Mouse (Mus musculus) heart, embryonic 15.5 days (tissue): ENCODE data around the gene Clpx. TPM values are rescaled to one million over a fixed set of nuclear protein-coding genes. Genes with fewer than 3 reads are reported as not detected.
"Not testable (repeated sequence)": the region's sequence is repeated elsewhere in the genome, so short reads cannot be mapped to it uniquely, and the experiment has no call there.

Experiments used
- ATAC-seq: fragments of 200-750 bp; cut with Nextera tagmentation; replicated peaks from 2 replicates; pipeline ENCODE4 v1.8.0; 2017; ENCODE audit warnings: low read depth, moderate TSS enrichment; ENCODE audit not compliant: insufficient number of reproducible peaks, insufficient read depth, low FRiP score
- H3K27ac ChIP-seq: fragments of 300-500 bp; sonication (generic); 2 replicates; pipeline ENCODE4 v1.5.1; 2015; ENCODE audit warnings: mild to moderate bottlenecking, inconsistent platforms
- H3K27me3 ChIP-seq: fragments of 300-500 bp; sonication (generic); 2 replicates; pipeline ENCODE4 v1.6.1; 2015; ENCODE audit warnings: inconsistent platforms
- H3K36me3 ChIP-seq: fragments of 300-500 bp; sonication (generic); 2 replicates; pipeline ENCODE4 v1.6.1; 2015; ENCODE audit warnings: mild to moderate bottlenecking, inconsistent platforms
- H3K4me1 ChIP-seq: fragments of 300-500 bp; sonication (generic); replicated peaks from 2 replicates; pipeline ENCODE4 v1.6.1; 2015; ENCODE audit warnings: inconsistent platforms
- H3K4me2 ChIP-seq: fragments of 300-500 bp; sonication (generic); 2 replicates; pipeline ENCODE4 v1.6.1; 2015; ENCODE audit warnings: inconsistent platforms, mild to moderate bottlenecking, moderate library complexity
- H3K4me3 ChIP-seq: fragments of 300-500 bp; sonication (generic); 2 replicates; pipeline ENCODE4 v1.5.1; 2015; ENCODE audit warnings: mild to moderate bottlenecking, inconsistent platforms
- H3K9ac ChIP-seq: fragments of 300-500 bp; sonication (generic); 2 replicates; pipeline ENCODE4 v1.6.1; 2015; ENCODE audit warnings: mild to moderate bottlenecking, inconsistent platforms
- H3K9me3 ChIP-seq: fragments of 300-500 bp; sonication (generic); replicated peaks from 2 replicates; pipeline ENCODE4 v1.6.1; 2016; ENCODE audit warnings: inconsistent platforms
- WGBS: fragments of 180-500 bp; shearing (Covaris S2); methylation state at CpG from one replicate; pipeline ENCODE4 v1.1.7; 2015; ENCODE audit warnings: mixed read lengths; 5-methylcytosine and 5-hydroxymethylcytosine counted together
- polyA plus RNA-seq: library from polyadenylated mRNA; unstranded; fragments of >200 nt; fragmentation: Nextera tagmentation; extraction: Ambion mirVana; gene quantifications from 2 replicates; pipeline ENCODE4 v1.2.1, GENCODE M21; 2015

Clpx gene
- polyA plus RNA-seq, 1 experiment from 2014 or later = 46.4 TPM

DNA sequence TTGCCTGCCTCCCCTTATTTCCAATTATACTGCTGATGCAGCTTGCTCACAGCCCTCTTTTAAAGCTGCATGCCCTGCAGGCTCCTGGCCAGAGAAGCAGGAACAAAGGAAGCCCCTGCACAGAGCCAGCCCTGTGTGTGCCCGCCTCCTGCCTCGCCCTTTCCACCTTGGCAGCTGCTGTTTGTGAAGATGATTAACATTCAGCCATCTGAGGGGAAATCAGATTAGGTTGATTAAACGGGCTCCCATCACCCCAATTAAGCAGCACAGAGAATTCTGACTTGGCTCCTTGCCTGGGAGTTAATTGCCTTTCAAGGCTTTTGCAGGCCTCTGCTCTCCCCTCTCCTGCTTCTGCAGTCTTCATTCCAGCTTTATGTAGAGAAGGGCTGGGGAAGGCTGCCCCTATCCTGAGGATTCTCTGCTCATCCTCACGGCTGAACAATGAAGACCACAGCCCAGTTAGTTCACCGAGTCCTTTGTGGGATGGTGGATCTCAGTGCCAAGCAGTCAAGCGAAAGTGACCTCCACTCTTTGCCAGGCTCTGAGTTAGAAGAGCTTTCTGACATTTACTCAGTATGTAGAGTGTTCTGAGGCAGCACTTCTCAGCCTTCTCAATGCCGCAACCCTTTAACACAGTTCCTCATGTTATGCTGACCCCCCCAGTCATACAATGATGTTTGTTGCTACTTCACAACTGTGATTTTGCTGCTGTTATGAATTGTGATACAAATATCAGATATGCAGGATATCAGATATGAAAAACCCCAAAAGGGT lies 26.1 kb upstream of the Clpx start:
- ATAC-seq = no peak; the same call in 1 of the 2 replicates
- Histone ChIP-seq H3K9me3 (no peaks in the 10 kb centered on the region), H3K4me2 (no peak overlapping the region), H3K36me3 (no peaks in the 10 kb centered on the region), H3K4me3 (no peak overlapping the region), H3K27ac (no peak overlapping the region), H3K4me1 (no peaks in the 10 kb centered on the region), H3K9ac (no peak overlapping the region), H3K27me3 (no peaks in the 10 kb centered on the region)
- 54% methylated on average over 7 of the region's 7 CpGs for WGBS

DNA sequence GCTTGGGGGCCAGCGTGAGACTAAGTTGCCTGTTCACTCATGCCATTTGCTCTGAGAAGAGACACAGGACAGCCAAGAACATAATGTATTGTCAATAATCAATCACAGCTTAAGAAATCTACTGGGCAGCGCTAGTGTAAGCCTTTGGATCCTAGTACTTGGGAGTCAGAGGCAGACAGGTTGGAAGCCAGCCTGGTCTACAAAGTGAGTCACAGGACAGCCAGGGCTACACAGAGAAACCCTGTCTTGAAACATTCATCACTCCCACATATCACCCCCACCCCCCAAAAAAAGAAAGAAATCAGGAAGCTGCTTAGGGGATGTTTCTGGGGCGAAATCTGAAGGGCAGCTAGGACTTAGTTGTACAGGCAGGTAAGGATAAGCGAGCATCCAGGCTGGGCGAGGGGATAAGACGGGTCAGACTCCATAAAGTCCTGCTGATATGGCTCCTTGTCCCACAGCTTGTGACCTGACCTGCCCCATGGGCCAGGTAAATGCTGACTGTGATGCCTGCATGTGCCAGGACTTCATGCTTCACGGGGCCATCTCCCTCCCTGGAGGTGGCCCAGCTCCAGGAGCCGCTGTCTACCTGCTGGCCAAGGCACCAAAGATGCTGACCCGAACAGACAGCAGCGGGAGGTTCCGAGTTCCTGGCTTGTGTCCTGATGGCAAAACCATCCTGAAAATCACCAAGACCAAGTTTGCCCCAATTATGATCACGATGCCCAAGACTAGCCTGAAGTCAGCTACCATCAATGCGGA lies 20.8 kb upstream of the Clpx start:
- Histone ChIP-seq H3K27ac (no peak overlapping the region), H3K9ac (no peak overlapping the region)
- no peak for ATAC-seq

DNA sequence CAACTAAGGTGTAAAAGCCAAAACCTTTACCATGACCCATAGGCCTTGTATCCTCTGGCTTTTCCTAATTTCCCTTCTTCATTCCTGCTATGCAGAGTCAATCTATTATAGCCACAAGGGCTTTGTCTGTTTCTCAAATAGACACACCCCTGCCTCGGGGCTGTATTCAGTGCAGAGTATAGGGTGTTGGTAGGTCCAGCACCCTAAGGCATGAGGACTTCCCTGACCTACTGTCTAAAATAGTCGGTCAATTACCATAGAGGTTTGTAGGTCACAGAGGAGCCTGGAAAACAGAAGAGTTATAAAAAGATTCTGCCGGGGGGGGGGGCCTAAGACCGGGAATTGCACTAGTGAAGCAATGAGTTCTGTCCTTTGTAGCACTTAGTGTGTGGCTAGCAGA lies 20.2 kb upstream of the Clpx start:
- Histone ChIP-seq H3K4me3 (no peak overlapping the region), H3K9ac (no peak overlapping the region), H3K27ac (no peak overlapping the region), H3K4me2 (no peak overlapping the region), H3K9me3 (no peaks in the 10 kb centered on the region), H3K4me1 (no peaks in the 10 kb centered on the region), H3K27me3 (no peaks in the 10 kb centered on the region), H3K36me3 (no peaks in the 10 kb centered on the region)
- no peak; the same call in 1 of the 2 replicates for ATAC-seq
- WGBS = 72% methylated on average over 4 of the region's 4 CpGs

More for the DNA sequence above, 20.8 kb upstream of the Clpx start:
- Histone ChIP-seq H3K4me2 (no peak overlapping the region), H3K36me3 (no peaks in the 10 kb centered on the region), H3K27me3 (no peaks in the 10 kb centered on the region), H3K9me3 (no peaks in the 10 kb centered on the region), H3K4me1 (no peaks in the 10 kb centered on the region), H3K4me3 (no peak overlapping the region)
- 80% methylated on average over 13 of the region's 13 CpGs for WGBS

DNA sequence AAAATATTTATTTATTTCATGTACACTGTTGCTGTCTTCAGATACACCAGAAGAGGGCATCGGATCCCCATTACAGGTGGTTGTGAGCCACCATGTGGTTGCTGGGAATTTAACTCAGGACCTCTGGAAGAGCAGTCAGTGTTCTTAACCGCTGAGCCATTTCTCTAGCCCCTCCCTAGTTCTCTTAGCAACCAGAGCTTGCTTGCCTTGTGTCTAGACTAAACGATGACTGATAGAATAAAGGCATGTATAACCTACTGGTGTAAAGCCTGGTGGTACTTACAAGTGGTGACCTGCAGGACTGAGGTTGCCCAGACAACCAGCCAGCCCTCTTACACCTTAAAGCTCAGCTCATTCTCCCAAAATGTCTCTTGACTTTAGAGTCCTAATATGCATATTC lies 19.2 kb upstream of the Clpx start:
- not testable (repeated sequence) for H3K4me1 ChIP-seq, H3K27me3 ChIP-seq, H3K27ac ChIP-seq, H3K9me3 ChIP-seq, H3K4me2 ChIP-seq, ATAC-seq, H3K9ac ChIP-seq, H3K36me3 ChIP-seq, H3K4me3 ChIP-seq
- WGBS = 74% methylated on average over 3 of the region's 3 CpGs

DNA sequence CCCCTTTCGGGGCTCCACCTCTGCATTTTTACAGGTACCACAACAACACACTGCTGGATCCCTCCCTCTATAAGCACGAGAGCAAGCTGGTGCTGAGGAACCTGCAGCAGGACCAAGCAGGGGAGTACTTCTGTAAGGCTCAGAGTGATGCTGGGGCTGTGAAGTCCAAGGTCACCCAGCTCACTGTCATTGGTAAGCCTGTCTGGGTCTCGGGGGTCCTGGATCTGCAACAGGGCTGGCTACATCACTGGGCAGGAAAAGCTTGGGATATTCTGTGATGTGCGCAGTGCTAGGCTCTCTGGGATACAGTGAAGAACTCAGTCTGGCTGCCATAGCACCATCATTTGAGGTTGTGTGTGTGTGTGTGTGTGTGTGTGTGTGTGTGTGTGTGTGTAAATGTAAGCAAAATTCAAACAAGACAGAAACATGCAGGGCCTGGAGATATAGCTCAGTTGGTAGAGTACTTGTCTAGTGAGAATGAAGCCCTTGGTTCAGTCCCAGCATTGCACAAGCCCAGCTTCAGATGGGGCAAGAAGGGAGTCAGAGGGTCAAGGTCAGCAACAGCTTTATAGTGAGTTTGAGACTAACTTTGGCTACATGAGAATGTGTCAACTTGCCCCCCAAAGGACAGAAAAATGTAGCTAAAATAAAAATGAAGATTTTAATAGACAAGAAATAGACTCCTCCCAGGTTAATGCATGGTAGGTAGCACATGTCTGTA lies 18.1 kb upstream of the Clpx start:
- H3K4me3 ChIP-seq = no peak overlapping the region
- no peak overlapping the region for H3K27ac ChIP-seq
- no peaks in the 10 kb centered on the region for H3K9me3 ChIP-seq
- H3K4me2 ChIP-seq = no peak overlapping the region
- WGBS = 70% methylated on average over 4 of the region's 4 CpGs
- H3K27me3 ChIP-seq = no peaks in the 10 kb centered on the region
- H3K36me3 ChIP-seq = no peaks in the 10 kb centered on the region
- H3K9ac ChIP-seq = no peak overlapping the region
- ATAC-seq = no peak
- H3K4me1 ChIP-seq = no peaks in the 10 kb centered on the region

DNA sequence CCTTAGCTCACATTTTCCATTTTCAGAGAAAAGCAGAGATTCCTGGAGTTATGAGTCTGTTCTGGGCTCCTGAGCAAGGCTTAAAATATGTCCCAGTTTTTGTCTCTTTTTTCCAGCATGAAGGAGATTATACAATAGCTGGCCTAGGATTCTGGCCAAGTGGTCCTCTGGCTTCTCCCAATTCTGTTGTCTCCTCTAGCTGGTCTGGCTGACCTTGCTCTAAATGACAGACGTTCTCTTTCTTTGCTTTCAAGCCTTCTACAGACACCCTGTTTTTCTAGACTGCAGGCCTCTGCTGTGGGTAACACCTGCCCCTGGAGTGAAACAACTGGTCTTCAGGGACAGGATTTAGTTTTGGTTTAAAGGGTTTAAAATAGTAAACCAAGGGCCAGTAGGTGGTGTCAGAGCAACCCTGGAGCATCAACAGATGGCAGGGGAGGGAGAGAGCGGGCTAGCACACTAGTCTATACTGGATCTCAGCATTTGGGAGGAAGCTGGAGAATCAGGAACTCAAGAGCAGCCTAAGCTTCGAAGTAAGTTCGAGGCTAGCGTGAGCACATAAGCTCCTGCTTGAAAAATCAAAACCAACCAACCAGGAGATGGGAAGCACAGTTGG lies 12.4 kb upstream of the Clpx start:
- Histone ChIP-seq H3K4me3 (no peak overlapping the region), H3K9ac (no peak overlapping the region), H3K4me1 (no peaks in the 10 kb centered on the region), H3K36me3 (no peaks in the 10 kb centered on the region), H3K27me3 (no peaks in the 10 kb centered on the region), H3K4me2 (no peak overlapping the region), H3K9me3 (no peaks in the 10 kb centered on the region), H3K27ac (no peak overlapping the region)
- no peak for ATAC-seq
- 66% methylated on average over 5 of the region's 5 CpGs for WGBS

DNA sequence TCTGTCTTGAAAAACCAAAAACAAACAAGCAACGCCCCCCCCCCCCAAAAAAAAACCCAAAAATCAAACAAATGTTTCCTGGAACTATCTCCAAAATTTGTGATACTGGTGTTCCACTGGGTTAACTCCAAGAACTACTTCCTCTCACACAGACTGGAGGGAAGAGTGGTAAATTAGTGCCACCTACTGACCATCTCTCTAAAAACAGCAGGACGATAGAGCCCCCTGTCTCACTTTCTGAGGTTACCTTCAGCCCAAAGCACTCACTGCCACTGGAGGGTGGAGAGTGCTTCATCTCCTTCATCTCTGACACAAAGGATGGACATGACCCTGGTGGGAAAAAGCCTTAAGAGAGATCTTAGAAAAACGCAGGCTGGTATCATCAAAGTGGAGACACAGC lies 10.8 kb upstream of the Clpx start:
- no peaks in the 10 kb centered on the region for H3K9me3 ChIP-seq
- no peaks in the 10 kb centered on the region for H3K36me3 ChIP-seq
- 2% methylated on average over 3 of the region's 3 CpGs for WGBS
- H3K27ac ChIP-seq = no peak overlapping the region
- H3K4me2 ChIP-seq = no peak overlapping the region
- no peaks in the 10 kb centered on the region for H3K4me1 ChIP-seq
- no peak for ATAC-seq
- H3K9ac ChIP-seq = no peak overlapping the region
- no peak overlapping the region for H3K4me3 ChIP-seq
- no peaks in the 10 kb centered on the region for H3K27me3 ChIP-seq

DNA sequence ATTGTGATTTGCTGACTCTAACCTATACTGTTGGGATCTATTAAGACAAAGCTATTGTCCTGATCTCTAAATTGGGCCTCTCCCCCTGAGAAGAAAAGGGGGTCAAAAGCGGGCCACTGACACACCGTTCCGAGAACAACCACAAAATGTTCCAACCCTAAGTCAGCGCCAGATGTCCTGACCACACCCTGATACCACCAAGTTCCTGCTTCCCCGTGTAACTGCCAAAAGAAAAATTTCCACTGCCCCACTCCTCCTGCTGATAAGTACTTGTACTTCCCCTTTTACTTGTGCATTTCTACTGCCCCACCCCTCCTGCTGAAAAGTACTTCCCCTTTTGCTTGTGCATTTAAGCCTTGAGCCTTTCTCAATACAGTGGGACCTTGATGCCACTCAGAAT lies 5.8 kb upstream of the Clpx start:
- H3K9ac ChIP-seq, H3K36me3 ChIP-seq, H3K27me3 ChIP-seq, H3K4me1 ChIP-seq, H3K4me2 ChIP-seq, H3K4me3 ChIP-seq, H3K9me3 ChIP-seq, H3K27ac ChIP-seq, ATAC-seq: not testable (repeated sequence)
- 69% methylated on average over 5 of the region's 5 CpGs for WGBS

DNA sequence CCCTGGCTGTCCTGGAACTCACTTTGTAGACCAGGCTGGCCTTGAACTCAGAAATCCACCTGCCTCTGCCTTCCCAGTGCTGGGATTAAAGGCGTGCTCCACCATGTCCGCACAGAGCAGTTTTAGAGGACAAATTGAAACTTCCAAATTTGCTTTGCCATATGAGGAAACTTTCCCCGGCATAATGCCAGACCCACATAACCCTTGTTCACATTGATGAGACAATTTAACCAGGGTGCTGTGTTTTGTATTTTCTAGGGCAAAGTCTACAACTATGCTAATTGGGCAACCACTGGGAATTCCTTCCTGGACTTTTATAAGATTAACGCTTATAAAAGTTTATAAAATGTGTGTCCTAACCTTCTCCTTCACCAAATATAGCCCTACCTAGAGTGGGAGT lies 4.1 kb upstream of the Clpx start:
- H3K27ac ChIP-seq = no peak overlapping the region
- peaks cover 7% of the 10 kb centered on the region for H3K4me1 ChIP-seq
- 91% methylated on average over 4 of the region's 4 CpGs for WGBS
- H3K27me3 ChIP-seq = no peaks in the 10 kb centered on the region
- no peaks in the 10 kb centered on the region for H3K9me3 ChIP-seq
- ATAC-seq = no peak
- H3K4me3 ChIP-seq = no peak overlapping the region
- H3K4me2 ChIP-seq = no peak overlapping the region
- H3K36me3 ChIP-seq = no peaks in the 10 kb centered on the region
- no peak overlapping the region for H3K9ac ChIP-seq

DNA sequence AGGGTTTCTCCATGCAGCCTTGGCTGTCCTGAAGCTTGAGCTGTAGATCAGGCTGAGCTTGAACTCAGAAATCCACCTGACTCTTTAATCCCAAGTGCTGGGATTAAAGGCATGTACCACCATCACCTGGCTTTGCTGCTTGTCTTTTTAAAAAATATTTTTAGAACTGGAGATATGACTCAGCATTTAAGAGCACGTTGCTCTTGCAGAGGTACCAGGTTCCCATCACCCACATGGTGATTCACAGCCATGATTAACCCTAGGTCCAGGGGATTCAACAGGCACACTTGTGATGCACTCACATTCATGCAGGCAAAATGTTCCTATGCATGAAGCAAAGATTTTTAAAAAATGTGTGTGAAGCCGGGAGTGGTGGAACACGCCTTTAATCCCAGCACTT lies 1.6 kb upstream of the Clpx start:
- Histone ChIP-seq H3K9me3 (no peaks in the 10 kb centered on the region), H3K4me3 (no peak overlapping the region), H3K4me1 (peaks cover 17% of the 10 kb centered on the region), H3K27ac (no peak overlapping the region), H3K36me3 (no peaks in the 10 kb centered on the region), H3K9ac (no peak overlapping the region), H3K27me3 (no peaks in the 10 kb centered on the region), H3K4me2 (no peak overlapping the region; the same call in 1 of the 2 replicates)
- ATAC-seq = no peak
- 68% methylated on average over 3 of the region's 3 CpGs for WGBS

DNA sequence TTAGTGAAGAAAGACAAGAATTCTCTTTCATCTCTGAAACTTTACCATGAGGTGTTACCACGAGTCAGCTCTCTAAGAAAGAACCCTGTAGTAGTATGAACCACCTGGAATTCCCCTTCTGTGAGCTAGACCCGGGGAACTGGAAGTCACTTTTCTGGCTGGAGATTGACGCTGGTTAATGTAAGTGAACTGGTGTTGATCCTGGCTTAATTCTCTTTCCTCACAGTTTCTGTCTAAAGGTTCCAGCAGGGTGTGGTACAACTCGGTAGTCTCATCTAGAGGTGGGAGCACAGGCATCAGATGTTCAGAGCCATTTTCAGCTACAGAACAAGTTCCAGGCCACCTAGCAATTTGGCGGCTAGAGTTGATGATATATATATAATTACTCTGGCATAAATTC lies 941 bp upstream of the Clpx start:
- no peaks in the 10 kb centered on the region for H3K9me3 ChIP-seq
- H3K36me3 ChIP-seq = no peaks in the 10 kb centered on the region
- peak overlapping the region; percentile 76 for H3K4me2 ChIP-seq
- peak overlapping the region; percentile 94 for H3K4me3 ChIP-seq
- 20% methylated on average over 5 of the region's 5 CpGs for WGBS
- peaks cover 17% of the 10 kb centered on the region for H3K4me1 ChIP-seq
- H3K27ac ChIP-seq = peak overlapping the region; percentile 90
- H3K27me3 ChIP-seq = no peaks in the 10 kb centered on the region
- H3K9ac ChIP-seq = peak overlapping the region; percentile 78
- no peak for ATAC-seq
